Mouse (Mus musculus) liver, postnatal 0 days (tissue): ENCODE measurements around the gene Nop58.

Source experiments
- CTCF ChIP-seq: sonication (generic); IDR thresholded peaks from 2 replicates; pipeline ENCODE4 v1.5.1; 2016; ENCODE audit warnings: antibody characterized with exemption, low read depth
- EP300 ChIP-seq: IDR thresholded peaks from 2 replicates; pipeline ENCODE4 v1.6.1; 2016; ENCODE audit warnings: antibody characterized with exemption, low read depth, mild to moderate bottlenecking

DNA sequence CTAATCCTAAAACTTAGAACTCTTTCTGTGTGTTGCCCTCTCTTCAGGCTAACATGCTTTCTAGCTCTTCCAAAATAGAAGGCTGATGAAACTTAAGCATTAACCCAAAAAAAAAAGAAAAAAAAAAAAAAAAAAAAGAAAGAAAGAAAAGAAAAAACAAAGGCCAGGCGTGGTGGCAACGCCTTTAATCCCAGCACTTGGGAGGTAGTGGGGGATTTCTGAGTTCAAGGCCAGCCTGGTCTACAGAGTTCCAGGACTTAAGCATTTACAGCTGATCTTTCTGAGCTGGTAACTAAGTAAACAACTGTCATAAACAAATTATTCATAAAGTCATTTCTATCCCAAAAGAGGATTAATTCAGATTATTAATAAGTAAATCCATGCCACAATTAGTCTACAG lies 15.9 kb upstream of the Nop58 start:
- TF ChIP-seq CTCF: no peak
- TF ChIP-seq EP300: no peak
